Mouse (Mus musculus): ENCODE measurements around the gene Rhbdf2. TPM values are rescaled to one million over a fixed set of nuclear protein-coding genes. Genes with fewer than 3 reads are reported as not detected.

Rhbdf2 gene
- 62.6 and 75.2 TPM in 2 replicates for polyA plus RNA-seq (2012; ENCODE audit: low replicate concordance)

DNA sequence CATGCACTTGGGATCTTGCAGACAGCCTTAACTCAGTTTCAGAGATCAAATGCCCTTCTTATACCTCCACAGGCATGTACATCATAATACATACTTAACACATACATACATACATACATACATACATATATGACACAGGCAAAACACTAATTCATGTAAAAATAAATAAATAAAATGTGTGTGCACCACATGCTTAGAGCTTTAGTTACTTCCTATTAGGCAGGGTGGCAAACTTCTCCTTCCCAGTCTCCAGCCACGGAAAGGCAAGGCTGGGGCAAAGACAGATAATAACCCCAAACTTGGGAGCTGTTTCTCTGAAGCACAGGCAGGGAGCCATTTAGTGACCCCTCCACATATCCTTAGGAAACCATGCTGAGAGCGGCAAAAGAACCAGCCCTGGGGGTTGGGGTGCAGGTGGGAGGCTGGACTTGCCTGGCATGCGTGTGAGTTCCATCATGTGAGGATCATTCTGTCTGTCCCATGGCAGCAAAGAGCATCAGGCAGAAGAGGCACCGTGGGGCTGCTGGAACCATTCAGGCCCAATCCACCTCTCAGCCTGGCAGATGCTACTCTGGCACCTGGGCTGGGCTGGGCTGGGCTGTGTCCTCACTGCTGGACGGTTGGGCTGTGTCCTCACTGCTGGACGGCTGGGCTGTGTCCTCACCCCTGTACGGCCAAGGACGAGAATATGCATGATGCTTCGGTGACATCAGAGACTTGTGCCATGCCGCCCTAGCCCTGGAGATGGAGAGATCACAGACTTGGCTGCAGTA, at the start of gene Rhbdf2:
TSS of gene Rhbdf2 (minus strand) at position 721 of the 773 bp plus-strand sequence.

DNA sequence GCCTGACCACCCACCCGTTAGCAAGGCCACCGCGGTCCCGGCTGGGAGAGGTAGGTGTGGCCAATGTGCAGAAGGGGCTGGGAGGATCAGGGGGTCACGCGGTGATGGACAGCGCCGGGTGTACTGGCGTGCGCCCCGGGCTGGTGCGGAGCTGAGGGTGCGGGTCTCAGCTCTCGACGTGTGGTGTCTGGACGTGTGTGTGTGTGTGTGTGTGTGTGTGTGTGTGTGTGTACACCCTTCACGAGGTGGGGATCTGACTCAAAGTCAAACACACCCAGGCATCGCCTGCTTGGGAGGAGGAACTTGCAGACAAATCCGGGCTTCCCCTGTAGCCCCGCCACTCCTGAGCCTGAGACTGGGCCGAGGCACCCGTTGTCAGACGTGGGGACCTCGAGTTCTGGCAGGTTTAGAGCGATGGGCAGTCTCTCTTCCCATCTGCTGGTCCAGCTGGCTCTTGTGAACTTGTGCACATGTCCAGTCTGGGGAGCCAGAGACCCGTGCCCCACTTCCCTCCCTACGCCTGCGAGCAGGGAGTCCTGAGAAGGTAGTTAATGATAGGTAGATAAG, 27.5 kb upstream of the Rhbdf2 start, which contains the start of gene Cygb:
TSS of gene Cygb (minus strand) at position 59 of the 567 bp plus-strand sequence.

DNA sequence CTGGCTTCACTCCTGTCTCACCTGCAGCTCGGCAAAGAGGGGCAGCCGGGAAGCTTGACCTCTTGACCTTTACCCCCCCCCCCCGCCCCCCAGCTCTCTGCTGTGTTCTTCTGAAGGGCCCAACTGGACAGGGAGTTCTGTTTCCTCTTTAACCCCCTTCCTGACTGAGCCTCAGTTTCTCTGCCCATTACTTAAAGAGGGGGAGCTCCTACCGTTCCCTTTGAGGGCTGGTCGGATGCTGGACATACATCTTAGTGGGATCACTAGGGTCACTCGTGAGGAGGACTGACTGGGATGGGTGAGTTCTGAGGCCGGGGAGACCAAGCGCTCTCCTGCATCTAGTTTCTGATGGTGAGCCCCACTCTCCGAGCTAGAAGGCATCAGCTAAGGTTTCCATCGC, 26.4 kb upstream of the Rhbdf2 start, which contains the start of gene Prcd:
TSS of gene Prcd (plus strand) at position 301 of the 400 bp plus-strand sequence.

DNA sequence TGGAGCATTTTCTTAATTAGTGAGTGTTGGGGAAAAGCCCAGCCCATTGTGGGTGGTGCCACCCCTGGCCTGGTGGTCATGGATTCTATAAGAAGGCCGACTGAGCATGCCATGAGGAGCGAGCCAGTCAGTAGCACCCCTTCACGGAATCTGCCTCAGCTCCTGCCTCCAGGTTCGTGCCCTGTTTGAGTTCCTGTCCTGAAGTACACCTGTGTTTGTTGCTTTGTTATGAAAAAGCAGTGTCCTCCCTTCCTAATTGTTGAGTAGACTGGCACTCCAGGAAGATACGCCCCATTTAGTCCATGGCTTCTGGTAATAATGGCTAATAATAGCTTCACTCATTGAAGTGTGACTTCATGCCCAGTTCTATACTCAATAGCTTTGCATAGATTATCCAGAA, 40.5 kb downstream of the Rhbdf2 start, which contains the start of gene Aanat:
TSS of gene Aanat (plus strand) at position 123 of the 400 bp plus-strand sequence.

DNA sequence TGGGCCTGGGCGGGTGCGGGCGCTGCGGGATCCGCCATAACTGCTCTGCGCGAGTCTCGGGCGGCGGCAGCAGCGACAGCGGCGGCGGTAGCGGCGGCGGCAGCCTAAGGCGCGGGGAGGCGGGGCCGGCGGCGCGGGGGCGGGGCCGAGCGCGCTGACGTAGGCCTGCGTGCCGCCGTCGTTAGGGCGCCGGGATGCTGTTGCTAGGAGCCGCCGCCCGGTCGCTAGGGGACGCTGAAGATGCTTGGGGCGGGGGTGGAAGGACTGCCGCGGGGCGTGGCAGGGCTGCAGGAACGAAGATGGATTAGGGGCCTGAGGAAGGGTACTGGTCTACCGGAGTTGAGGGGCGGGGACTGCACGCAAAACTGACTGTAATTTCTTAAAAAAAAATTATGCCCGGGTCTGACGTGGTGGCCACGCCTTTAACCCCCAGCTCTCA, 45.4 kb downstream of the Rhbdf2 start, which contains the start of gene Ube2o:
TSS of gene Ube2o (minus strand) at position 72 of the 439 bp plus-strand sequence.

Other genes with a start within 250 kb of the Rhbdf2 start
- gene Rnf157, start 214.0 kb downstream of the Rhbdf2 start, polyA plus RNA-seq (2012; ENCODE audit: low replicate concordance): 3.8 and 6.9 TPM in 2 replicates
- 367 and 1,263 TPM in 2 replicates for gene Ubald2, start 192.9 kb downstream of the Rhbdf2 start, polyA plus RNA-seq (2012; ENCODE audit: low replicate concordance)
- gene Qrich2, start 160.8 kb downstream of the Rhbdf2 start, polyA plus RNA-seq (2012; ENCODE audit: low replicate concordance): 0.03 TPM in 1 of 2 replicates, not detected in the other
- 97.3 and 125 TPM in 2 replicates for gene Prpsap1, start 132.8 kb downstream of the Rhbdf2 start, polyA plus RNA-seq (2012; ENCODE audit: low replicate concordance)
- 366 and 395 TPM in 2 replicates for gene Sphk1, start 96.1 kb downstream of the Rhbdf2 start, polyA plus RNA-seq (2012; ENCODE audit: low replicate concordance)
- 65.0 and 89.5 TPM in 2 replicates for gene Ube2o, start 45.6 kb downstream of the Rhbdf2 start, polyA plus RNA-seq (2012; ENCODE audit: low replicate concordance)
- 0.13 TPM in 1 of 2 replicates, not detected in the other for gene Aanat, start 40.6 kb downstream of the Rhbdf2 start, polyA plus RNA-seq (2012; ENCODE audit: low replicate concordance)
- gene Prcd, start 26.5 kb upstream of the Rhbdf2 start, polyA plus RNA-seq (2012; ENCODE audit: low replicate concordance): not detected in 2 replicates
- 0.69 and 0.93 TPM in 2 replicates for gene Cygb, start 27.3 kb upstream of the Rhbdf2 start, polyA plus RNA-seq (2012; ENCODE audit: low replicate concordance)
- not detected in 2 replicates for gene St6galnac1, start 148.5 kb upstream of the Rhbdf2 start, polyA plus RNA-seq (2012; ENCODE audit: low replicate concordance)
- 1.1 and 1.2 TPM in 2 replicates for gene Mxra7, start 201.0 kb upstream of the Rhbdf2 start, polyA plus RNA-seq (2012; ENCODE audit: low replicate concordance)
- gene Mettl23, start 216.3 kb upstream of the Rhbdf2 start, polyA plus RNA-seq (2012; ENCODE audit: low replicate concordance): 76.3 and 81.2 TPM in 2 replicates
- 26.1 and 44.1 TPM in 2 replicates for gene Jmjd6, start 216.4 kb upstream of the Rhbdf2 start, polyA plus RNA-seq (2012; ENCODE audit: low replicate concordance)
- gene Mfsd11, start 225.4 kb upstream of the Rhbdf2 start, polyA plus RNA-seq (2012; ENCODE audit: low replicate concordance): 11.9 and 13.4 TPM in 2 replicates
- gene Srsf2, start 226.1 kb upstream of the Rhbdf2 start, polyA plus RNA-seq (2012; ENCODE audit: low replicate concordance): 1,615 and 1,893 TPM in 2 replicates